Mouse (Mus musculus) MEL (cell line): ENCODE measurements around the gene Pi4ka.

Experiments used
- BHLHE40 ChIP-seq: IDR thresholded peaks from 2 replicates; pipeline ENCODE4 v1.6.1; 2012; ENCODE audit warnings: low read depth, mild to moderate bottlenecking, inconsistent platforms, low read length, improper control_type of control experiment, borderline replicate concordance
- CTCF ChIP-seq, 3 experiments: IDR thresholded peaks in 2 of 3; conservative IDR thresholded peaks in 1 of 3; 2 replicates each; pipeline ENCODE4 v1.5.1; 2011 to 2012; ENCODE audit warnings: low read length in 3 of 3, low read depth in 2 of 3, mild to moderate bottlenecking in 2 of 3, improper control_type of control experiment in 1 of 3, inconsistent platforms in 1 of 3, mixed read lengths in 1 of 3, moderate library complexity in 1 of 3; ENCODE audit not compliant: control insufficient read depth in 1 of 3, insufficient read depth in 1 of 3, poor library complexity in 1 of 3, severe bottlenecking in 1 of 3
- EP300 ChIP-seq, 2 experiments: IDR thresholded peaks; 2 replicates each; pipeline ENCODE4 v1.6.1; 2011; ENCODE audit warnings: improper control_type of control experiment in 2 of 2, low read length in 2 of 2, low read depth in 1 of 2, mild to moderate bottlenecking in 1 of 2
- GATA1 ChIP-seq: IDR thresholded peaks from 2 replicates; pipeline ENCODE4 v1.6.1; 2011; ENCODE audit warnings: low read depth, low read length, improper control_type of control experiment
- MAX ChIP-seq: IDR thresholded peaks from 2 replicates; pipeline ENCODE4 v1.6.1; 2011; ENCODE audit warnings: low read length, improper control_type of control experiment
- POLR2A ChIP-seq, 2 experiments: IDR thresholded peaks; 2 replicates each; pipeline ENCODE4 v1.6.1; 2011 to 2012; ENCODE audit warnings: low read length in 2 of 2, mild to moderate bottlenecking in 2 of 2, control low read depth in 1 of 2, improper control_type of control experiment in 1 of 2, low read depth in 1 of 2, moderate library complexity in 1 of 2; ENCODE audit not compliant: control insufficient read depth in 1 of 2, insufficient read depth in 1 of 2, poor library complexity in 1 of 2
- USF2 ChIP-seq, 2 experiments: IDR thresholded peaks; 2 replicates each; pipeline ENCODE4 v1.6.1; 2011 to 2012; ENCODE audit warnings: improper control_type of control experiment in 2 of 2, low read length in 2 of 2, borderline replicate concordance in 1 of 2, inconsistent platforms in 1 of 2, low read depth in 1 of 2, mild to moderate bottlenecking in 1 of 2; ENCODE audit not compliant: insufficient read depth in 1 of 2
- ZKSCAN1 ChIP-seq: IDR thresholded peaks from 2 replicates; pipeline ENCODE4 v1.6.1; 2012; ENCODE audit warnings: low read depth, mild to moderate bottlenecking, inconsistent platforms, low read length, improper control_type of control experiment, moderate library complexity
- ZNF384 ChIP-seq: IDR thresholded peaks from 2 replicates; pipeline ENCODE4 v1.6.1; 2012; ENCODE audit warnings: low read depth, mild to moderate bottlenecking, inconsistent platforms, low read length, improper control_type of control experiment

- TF ChIP-seq POLR2A (IDR thresholded peaks at IDR 0.05; ENCODE audit: control insufficient read depth in 1 of 2, insufficient read depth in 1 of 2, low read depth in 1 of 2, low read length in 2 of 2, poor library complexity in 1 of 2) (peak in 1 of 2 experiments; percentile 61; a peak in 2 of 4 replicates), CTCF (IDR thresholded peaks at IDR 0.05 in 2 of 3, conservative IDR thresholded peaks at IDR 0.05 in 1 of 3; ENCODE audit: control insufficient read depth in 1 of 3, insufficient read depth in 1 of 3, low read depth in 2 of 3, low read length in 3 of 3, poor library complexity in 1 of 3, severe bottlenecking in 1 of 3) (no peak), EP300 (IDR thresholded peaks at IDR 0.05; ENCODE audit: low read depth in 1 of 2, low read length in 2 of 2) (peak; percentile 99), ZKSCAN1 (peak; percentile 31; the same call in 1 of the 2 replicates), USF2 (IDR thresholded peaks at IDR 0.05; ENCODE audit: borderline replicate concordance in 1 of 2, insufficient read depth in 1 of 2, low read depth in 1 of 2, low read length in 2 of 2) (no peak), BHLHE40 (peak; percentile 82; the same call in 1 of the 2 replicates), ZNF384 (peak; percentile 25; the same call in 1 of the 2 replicates), GATA1 (peak; percentile 100), MAX (peak; percentile 13; the same call in 1 of the 2 replicates)
Measured at GRCm38 (mm10) chr16:17252086-17252726, 153.9 kb downstream of the Pi4ka start.
